Mouse (Mus musculus) myocyte (in vitro differentiated cells): Measurements from ENCODE around the gene Cenpx. TPM values are rescaled to one million over a fixed set of nuclear protein-coding genes. Genes with fewer than 3 reads are reported as not detected.
A peak's percentile ranks its signal among the peaks of the same experiment; 100 is the strongest.

Experiments
- H3K27me3 ChIP-seq: one replicate; pipeline ENCODE4 v1.6.1; 2011; ENCODE audit not compliant: control insufficient read depth, insufficient read depth, insufficient read length
- H3K36me3 ChIP-seq: one replicate; pipeline ENCODE4 v1.6.1; 2011; ENCODE audit not compliant: control insufficient read depth, insufficient read depth
- H3K4me2 ChIP-seq: one replicate; pipeline ENCODE4 v1.6.1; 2011; ENCODE audit warnings: low read depth, control low read depth
- H3K4me3 ChIP-seq: one replicate; pipeline ENCODE4 v1.5.1; 2011; ENCODE audit warnings: mild to moderate bottlenecking, control low read depth, moderate library complexity
- H3K79me2 ChIP-seq: one replicate; pipeline ENCODE4 v1.6.1; 2011; ENCODE audit not compliant: control insufficient read depth, insufficient read depth
- H3ac ChIP-seq: one replicate; pipeline ENCODE4 v1.6.1; 2011; ENCODE audit not compliant: control insufficient read depth, insufficient read length
- CEBPB ChIP-seq: IDR thresholded peaks from 2 replicates; pipeline ENCODE4 v1.6.1; 2011; ENCODE audit warnings: mild to moderate bottlenecking, moderate library complexity; ENCODE audit not compliant: poor library complexity, insufficient read depth, severe bottlenecking
- E2F4 ChIP-seq: IDR thresholded peaks from one replicate; pipeline ENCODE4 v1.6.1; 2011; ENCODE audit warnings: mild to moderate bottlenecking, control low read depth, moderate library complexity; ENCODE audit not compliant: insufficient read depth
- MAX ChIP-seq: IDR thresholded peaks from one replicate; pipeline ENCODE4 v1.6.1; 2011; ENCODE audit warnings: low read depth, mild to moderate bottlenecking, control low read depth
- MYOD1 ChIP-seq, 3 experiments: IDR thresholded peaks; one replicate each; pipeline ENCODE4 v1.6.1; 2011; ENCODE audit warnings: control low read depth in 2 of 3, low read depth in 2 of 3, mild to moderate bottlenecking in 2 of 3, moderate library complexity in 1 of 3; ENCODE audit not compliant: insufficient read length in 2 of 3, control insufficient read depth in 1 of 3
- MYOG ChIP-seq, 3 experiments: IDR thresholded peaks; one replicate each; pipeline ENCODE4 v1.6.1; 2011; ENCODE audit warnings: control low read depth in 2 of 3, low read depth in 2 of 3, mild to moderate bottlenecking in 2 of 3; ENCODE audit not compliant: insufficient read length in 2 of 3, control insufficient read depth in 1 of 3, insufficient read depth in 1 of 3
- POLR2A ChIP-seq: IDR thresholded peaks from one replicate; pipeline ENCODE4 v1.6.1; 2011; ENCODE audit warnings: low read depth, mild to moderate bottlenecking, control low read depth, moderate library complexity; ENCODE audit not compliant: insufficient read length
- POLR2AphosphoS2 ChIP-seq: IDR thresholded peaks from one replicate; pipeline ENCODE4 v1.6.1; 2011; ENCODE audit warnings: low read depth, control low read depth; ENCODE audit not compliant: insufficient read length
- REST ChIP-seq: IDR thresholded peaks from one replicate; pipeline ENCODE4 v1.6.1; 2011; ENCODE audit warnings: mild to moderate bottlenecking, control low read depth, moderate library complexity; ENCODE audit not compliant: insufficient read depth, insufficient read length
- SRF ChIP-seq: IDR thresholded peaks from one replicate; pipeline ENCODE4 v1.6.1; 2011; ENCODE audit warnings: low read depth; ENCODE audit not compliant: control insufficient read depth, insufficient read length
- TCF12 ChIP-seq: IDR thresholded peaks from one replicate; pipeline ENCODE4 v1.6.1; 2011; ENCODE audit warnings: mild to moderate bottlenecking, control low read depth; ENCODE audit not compliant: poor library complexity, insufficient read depth, severe bottlenecking
- TCF3 ChIP-seq: IDR thresholded peaks from one replicate; pipeline ENCODE4 v1.6.1; 2011; ENCODE audit warnings: low read depth, control low read depth; ENCODE audit not compliant: insufficient read length
- USF1 ChIP-seq: IDR thresholded peaks from one replicate; pipeline ENCODE4 v1.6.1; 2011; ENCODE audit warnings: low read depth, mild to moderate bottlenecking, control low read depth, moderate library complexity
- polyA plus RNA-seq: library from polyadenylated mRNA; unstranded; fragments of >200 nt; fragmentation: generic; extraction: Trizol; gene quantifications from one replicate; pipeline ENCODE4 v1.2.1, GENCODE M21; 2012; ENCODE audit warnings: missing spikeins

The Cenpx gene
- polyA plus RNA-seq, 1 experiment: 42.5 TPM

- Histone ChIP-seq H3K79me2 (no peaks in the 10 kb centered on the region), H3K4me3 (no peak overlapping the region), H3K4me2 (peak overlapping the region; percentile 1), H3K36me3 (no peaks in the 10 kb centered on the region), H3K27me3 (no peaks in the 10 kb centered on the region), H3ac (no peak overlapping the region)
- TF ChIP-seq CEBPB: no peak
- TF ChIP-seq MYOG (IDR thresholded peaks at IDR 0.05; ENCODE audit: control insufficient read depth in 1 of 3, insufficient read depth in 1 of 3, insufficient read length in 2 of 3, low read depth in 2 of 3): no peak
- TF ChIP-seq REST: no peak
- TF ChIP-seq TCF12: no peak
- no peak for TF ChIP-seq TCF3
- TF ChIP-seq POLR2AphosphoS2: no peak
- no peak for TF ChIP-seq MAX
- TF ChIP-seq USF1: no peak
- no peak for TF ChIP-seq E2F4
Measured at GRCm38 (mm10) chr11:120751606-120752005, 38.1 kb upstream of the Cenpx start.

- no peaks in the 10 kb centered on the region for H3K79me2 ChIP-seq
- H3ac ChIP-seq: no peak overlapping the region
- TF ChIP-seq POLR2A: no peak
- no peak for TF ChIP-seq USF1
- TF ChIP-seq CEBPB: no peak
- no peak for TF ChIP-seq REST
- no peak for TF ChIP-seq MAX
- TF ChIP-seq SRF: no peak
- no peak for TF ChIP-seq TCF12
- TF ChIP-seq POLR2AphosphoS2: no peak
- TF ChIP-seq MYOD1 (IDR thresholded peaks at IDR 0.05; ENCODE audit: control insufficient read depth in 1 of 3, insufficient read length in 2 of 3, low read depth in 2 of 3): no peak
- TF ChIP-seq TCF3: no peak
- TF ChIP-seq E2F4: no peak
- no peak for TF ChIP-seq MYOG (IDR thresholded peaks at IDR 0.05; ENCODE audit: control insufficient read depth in 1 of 3, insufficient read depth in 1 of 3, insufficient read length in 2 of 3, low read depth in 2 of 3)
- H3K36me3 ChIP-seq: no peaks in the 10 kb centered on the region
- H3K4me3 ChIP-seq: no peak overlapping the region
- H3K27me3 ChIP-seq: peaks cover 4% of the 10 kb centered on the region
- no peak overlapping the region for H3K4me2 ChIP-seq
Measured at GRCm38 (mm10) chr11:120749430-120749829, 35.9 kb upstream of the Cenpx start.

DNA sequence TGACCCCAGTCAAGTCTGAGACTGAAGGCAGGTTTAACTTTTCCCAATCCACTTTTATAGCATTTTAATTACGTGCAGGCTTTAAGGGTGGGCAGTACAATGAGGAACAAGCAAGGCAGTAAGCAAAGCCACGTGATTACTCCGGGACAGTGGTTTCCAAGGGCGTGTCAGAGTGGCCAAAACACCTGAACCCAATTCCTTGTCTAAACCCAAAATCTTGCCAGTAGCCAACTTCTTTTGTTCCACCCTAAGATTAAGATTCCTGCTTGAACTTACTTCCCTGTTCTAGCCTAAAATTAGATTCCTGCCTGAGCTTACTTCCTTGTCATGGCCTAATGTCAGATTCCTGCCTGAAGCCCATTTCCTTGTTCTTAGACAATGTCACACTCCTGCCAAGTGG, 34.4 kb upstream of the Cenpx start:
- Histone ChIP-seq H3ac (no peak overlapping the region), H3K27me3 (peaks cover 13% of the 10 kb centered on the region), H3K79me2 (no peaks in the 10 kb centered on the region), H3K4me2 (no peak overlapping the region), H3K4me3 (no peak overlapping the region), H3K36me3 (no peaks in the 10 kb centered on the region)
- TF ChIP-seq REST (no peak), TCF3 (no peak), TCF12 (no peak), CEBPB (no peak), SRF (no peak), MYOG (IDR thresholded peaks at IDR 0.05; ENCODE audit: control insufficient read depth in 1 of 3, insufficient read depth in 1 of 3, insufficient read length in 2 of 3, low read depth in 2 of 3) (no peak), MAX (no peak)

DNA sequence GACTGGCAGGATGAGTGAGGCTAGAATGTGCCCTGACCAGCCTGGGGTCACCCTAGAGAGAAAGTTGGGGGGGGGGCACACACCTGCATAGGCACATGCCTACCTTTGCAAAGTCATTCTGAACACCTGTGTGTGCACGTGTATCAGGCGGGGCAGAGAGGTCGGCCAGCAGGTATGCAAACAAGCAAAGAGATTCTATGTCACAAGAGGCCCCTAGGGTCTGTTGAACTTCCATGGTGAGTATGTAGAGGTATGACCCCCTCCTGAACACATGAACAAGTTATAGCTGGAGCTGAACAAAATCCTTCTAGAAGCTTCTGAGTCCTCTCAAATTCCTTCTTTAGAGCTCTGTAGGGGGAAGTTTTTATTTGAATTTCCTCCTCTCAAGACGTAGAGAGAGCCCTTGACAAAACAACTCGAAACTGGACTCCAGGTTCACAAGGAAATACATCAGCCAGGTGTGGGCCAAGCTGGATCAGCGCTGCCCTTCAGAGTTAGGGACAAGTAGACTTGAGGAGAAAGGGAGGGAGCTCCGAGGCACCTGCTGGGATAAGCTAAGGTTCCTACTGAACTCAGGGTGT, 30.7 kb upstream of the Cenpx start:
- H3K27me3 ChIP-seq: peaks cover 27% of the 10 kb centered on the region
- H3K4me2 ChIP-seq: no peak overlapping the region
- TF ChIP-seq CEBPB: no peak
- TF ChIP-seq POLR2AphosphoS2: no peak
- TF ChIP-seq E2F4: no peak
- TF ChIP-seq POLR2A: no peak
- no peak for TF ChIP-seq USF1
- TF ChIP-seq TCF3: no peak
- TF ChIP-seq MAX: no peak
- TF ChIP-seq TCF12: no peak
- no peak for TF ChIP-seq SRF
- TF ChIP-seq MYOD1 (IDR thresholded peaks at IDR 0.05; ENCODE audit: control insufficient read depth in 1 of 3, insufficient read length in 2 of 3, low read depth in 2 of 3): no peak
- TF ChIP-seq REST: no peak
- TF ChIP-seq MYOG (IDR thresholded peaks at IDR 0.05; ENCODE audit: control insufficient read depth in 1 of 3, insufficient read depth in 1 of 3, insufficient read length in 2 of 3, low read depth in 2 of 3): no peak
- no peak overlapping the region for H3ac ChIP-seq
- H3K36me3 ChIP-seq: no peaks in the 10 kb centered on the region
- H3K4me3 ChIP-seq: no peak overlapping the region
- no peaks in the 10 kb centered on the region for H3K79me2 ChIP-seq

GRCm38 (mm10) chr11:120740981-120741380, 27.4 kb upstream of the Cenpx start:
- no peaks in the 10 kb centered on the region for H3K79me2 ChIP-seq
- no peaks in the 10 kb centered on the region for H3K36me3 ChIP-seq
- no peak overlapping the region for H3ac ChIP-seq
- peaks cover 27% of the 10 kb centered on the region for H3K27me3 ChIP-seq
- H3K4me2 ChIP-seq: no peak overlapping the region
- H3K4me3 ChIP-seq: no peak overlapping the region
- TF ChIP-seq MYOG (IDR thresholded peaks at IDR 0.05; ENCODE audit: control insufficient read depth in 1 of 3, insufficient read depth in 1 of 3, insufficient read length in 2 of 3, low read depth in 2 of 3) (no peak), E2F4 (no peak)
